Mouse (Mus musculus) heart, postnatal 0 days (tissue): ENCODE data around the gene Tbc1d17. TPM values are rescaled to one million over a fixed set of nuclear protein-coding genes. Genes with fewer than 3 reads are reported as not detected.

ENCODE experiments used
- ATAC-seq: fragments of 200-750 bp; cut with Nextera tagmentation; 2 replicates; pipeline ENCODE4 v1.8.0; 2017; ENCODE audit warnings: low read depth, moderate number of reproducible peaks, moderate library complexity; ENCODE audit not compliant: insufficient read depth
- DNase-seq: peaks from one replicate; pipeline ENCODE4 v3.0.0-alpha.2; 2016; ENCODE audit warnings: low spot score
- H3K27ac ChIP-seq: fragments of 300-500 bp; sonication (generic); 2 replicates; pipeline ENCODE4 v1.5.1; 2014; ENCODE audit warnings: low read depth, mild to moderate bottlenecking
- H3K27me3 ChIP-seq: fragments of 300-500 bp; sonication (generic); 2 replicates; pipeline ENCODE4 v1.6.1; 2014; ENCODE audit warnings: low read length, mixed read lengths; ENCODE audit not compliant: control insufficient read depth, insufficient read depth
- H3K36me3 ChIP-seq: fragments of 300-500 bp; sonication (generic); replicated peaks from 2 replicates; pipeline ENCODE4 v1.6.1; 2014; ENCODE audit warnings: low read length, mixed read lengths; ENCODE audit not compliant: control insufficient read depth, insufficient read depth
- H3K4me1 ChIP-seq: fragments of 300-500 bp; sonication (generic); 2 replicates; pipeline ENCODE4 v1.6.1; 2014; ENCODE audit warnings: antibody characterized with exemption; ENCODE audit not compliant: control insufficient read depth, insufficient read depth
- H3K4me2 ChIP-seq: fragments of 300-500 bp; sonication (generic); 2 replicates; pipeline ENCODE4 v1.6.1; 2014; ENCODE audit warnings: low read depth, mild to moderate bottlenecking, low read length, moderate library complexity
- H3K4me3 ChIP-seq: fragments of 300-500 bp; sonication (generic); 2 replicates; pipeline ENCODE4 v1.5.1; 2014; ENCODE audit warnings: low read depth, low read length
- H3K9ac ChIP-seq: fragments of 300-500 bp; sonication (generic); replicated peaks from 2 replicates; pipeline ENCODE4 v1.6.1; 2014; ENCODE audit warnings: low read depth, low read length, mixed read lengths
- H3K9me3 ChIP-seq: fragments of 300-500 bp; sonication (generic); replicated peaks from 2 replicates; pipeline ENCODE4 v1.6.1; 2016; ENCODE audit warnings: low read length; ENCODE audit not compliant: control insufficient read depth
- CTCF ChIP-seq: IDR thresholded peaks from 2 replicates; pipeline ENCODE4 v1.5.1; 2016; ENCODE audit warnings: antibody characterized with exemption, control low read depth, low read depth
- EP300 ChIP-seq: IDR thresholded peaks from 2 replicates; pipeline ENCODE4 v1.6.1; 2016; ENCODE audit warnings: antibody characterized with exemption, low read depth
- WGBS: fragments of 180-500 bp; shearing (Covaris S2); extraction: QIAGEN DNeasy Blood & Tissue Kit; methylation state at CpG from one replicate; pipeline ENCODE4 v1.1.7; 2014; 5-methylcytosine and 5-hydroxymethylcytosine counted together
- polyA plus RNA-seq: library from polyadenylated mRNA; unstranded; fragments of >200 nt; fragmentation: Nextera tagmentation; extraction: Ambion mirVana; gene quantifications from 2 replicates; pipeline ENCODE4 v1.2.1, GENCODE M21; 2015
- total RNA-seq: library from RNA; depleted of rRNA; stranded (reverse); fragments of >200 nt; gene quantifications from 2 replicates; pipeline ENCODE4 v1.2.3, GENCODE M21; 2014; ENCODE audit warnings: low replicate concordance

The Tbc1d17 gene
- total and polyA plus RNA-seq, 2 experiments from 2014 or later = 51.7 to 101 TPM

DNA sequence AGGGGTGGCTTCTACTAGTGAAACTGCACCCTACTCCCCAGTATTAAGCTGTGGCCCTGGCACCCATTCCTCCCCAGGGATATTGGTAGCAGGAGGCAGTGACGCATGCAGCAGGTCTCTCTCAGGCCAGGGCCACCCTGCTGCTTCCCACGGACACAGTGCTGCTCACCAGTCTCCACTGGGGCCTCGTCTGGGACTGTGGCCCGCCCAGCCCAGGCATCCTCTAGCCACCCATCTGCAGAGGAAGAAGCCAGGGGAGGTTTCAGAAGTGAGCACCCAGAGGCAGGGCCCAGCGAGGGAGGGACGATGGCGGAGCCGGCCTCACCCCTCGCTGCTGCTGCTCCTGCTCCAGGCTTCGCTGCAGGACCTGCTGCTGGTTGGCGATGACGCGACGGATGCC is 14.3 kb upstream of the Tbc1d17 start:
- no peak for DNase-seq
- no peak overlapping the region for H3K4me3 ChIP-seq
- WGBS = 83% methylated on average over 14 of the region's 14 CpGs
- no peak overlapping the region for H3K9ac ChIP-seq
- no peaks in the 10 kb centered on the region for H3K9me3 ChIP-seq
- no peak overlapping the region for H3K27ac ChIP-seq
- no peak for ATAC-seq
- no peak for TF ChIP-seq EP300
- no peak for TF ChIP-seq CTCF
- peaks cover 43% of the 10 kb centered on the region for H3K4me1 ChIP-seq
- no peaks in the 10 kb centered on the region for H3K27me3 ChIP-seq
- H3K4me2 ChIP-seq = no peak overlapping the region
- peaks cover 41% of the 10 kb centered on the region for H3K36me3 ChIP-seq

DNA sequence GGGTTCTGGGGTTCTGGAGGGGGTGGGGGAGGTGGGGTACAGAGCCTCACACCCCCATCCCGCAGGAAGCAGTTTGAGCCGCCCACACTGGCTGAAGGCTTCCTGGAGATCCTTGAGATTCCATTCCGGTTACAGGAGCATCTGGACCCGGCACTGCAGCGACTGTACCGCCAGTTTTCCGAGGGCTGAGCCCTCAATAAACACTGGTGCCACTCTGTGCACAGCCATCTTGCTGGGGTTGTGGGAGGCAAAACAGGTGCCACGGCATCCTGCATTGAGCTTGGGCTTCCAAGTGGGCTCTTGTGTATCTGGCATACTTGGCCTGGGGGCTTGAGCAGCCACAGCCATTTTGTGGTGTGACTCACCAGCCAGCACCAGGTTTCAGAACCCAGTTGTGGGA is 13.6 kb upstream of the Tbc1d17 start:
- H3K27me3 ChIP-seq = no peaks in the 10 kb centered on the region
- peaks cover 41% of the 10 kb centered on the region for H3K36me3 ChIP-seq
- H3K4me1 ChIP-seq = peaks cover 38% of the 10 kb centered on the region
- 73% methylated on average over 8 of the region's 8 CpGs for WGBS
- no peak overlapping the region for H3K4me3 ChIP-seq
- H3K9ac ChIP-seq = no peak overlapping the region
- H3K4me2 ChIP-seq = no peak overlapping the region
- no peaks in the 10 kb centered on the region for H3K9me3 ChIP-seq
- no peak for ATAC-seq
- no peak for DNase-seq
- TF ChIP-seq EP300 (no peak), CTCF (no peak)
- H3K27ac ChIP-seq = no peak overlapping the region

DNA sequence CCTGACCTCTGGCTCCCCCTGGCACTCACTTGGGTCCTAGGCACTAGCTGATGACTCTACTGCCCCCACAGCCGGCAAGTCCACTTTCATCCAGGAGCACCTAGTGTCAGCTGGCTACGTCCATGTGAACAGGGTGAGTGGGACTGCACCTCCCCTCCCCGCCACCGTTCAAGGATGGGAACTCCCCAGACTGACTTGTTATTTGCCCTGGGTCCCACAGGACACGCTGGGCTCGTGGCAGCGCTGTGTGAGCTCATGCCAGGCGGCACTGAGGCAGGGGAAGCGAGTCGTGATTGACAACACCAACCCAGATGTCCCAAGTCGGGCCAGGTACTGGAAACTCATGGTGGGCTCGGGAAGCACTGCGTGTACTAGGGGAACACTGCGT is 12.5 kb upstream of the Tbc1d17 start:
- Histone ChIP-seq H3K27ac (0 out of 2 replicates have a peak overlapping the region, but pooled peaks have one; percentile 8), H3K36me3 (peaks cover 41% of the 10 kb centered on the region), H3K9ac (no peak overlapping the region), H3K9me3 (no peaks in the 10 kb centered on the region), H3K4me3 (no peak overlapping the region), H3K27me3 (no peaks in the 10 kb centered on the region), H3K4me1 (peaks cover 32% of the 10 kb centered on the region), H3K4me2 (no peak overlapping the region)
- WGBS = 79% methylated on average over 14 of the region's 14 CpGs
- ATAC-seq (no peak), DNase-seq (no peak)
- TF ChIP-seq CTCF = no peak
- TF ChIP-seq EP300 = no peak

DNA sequence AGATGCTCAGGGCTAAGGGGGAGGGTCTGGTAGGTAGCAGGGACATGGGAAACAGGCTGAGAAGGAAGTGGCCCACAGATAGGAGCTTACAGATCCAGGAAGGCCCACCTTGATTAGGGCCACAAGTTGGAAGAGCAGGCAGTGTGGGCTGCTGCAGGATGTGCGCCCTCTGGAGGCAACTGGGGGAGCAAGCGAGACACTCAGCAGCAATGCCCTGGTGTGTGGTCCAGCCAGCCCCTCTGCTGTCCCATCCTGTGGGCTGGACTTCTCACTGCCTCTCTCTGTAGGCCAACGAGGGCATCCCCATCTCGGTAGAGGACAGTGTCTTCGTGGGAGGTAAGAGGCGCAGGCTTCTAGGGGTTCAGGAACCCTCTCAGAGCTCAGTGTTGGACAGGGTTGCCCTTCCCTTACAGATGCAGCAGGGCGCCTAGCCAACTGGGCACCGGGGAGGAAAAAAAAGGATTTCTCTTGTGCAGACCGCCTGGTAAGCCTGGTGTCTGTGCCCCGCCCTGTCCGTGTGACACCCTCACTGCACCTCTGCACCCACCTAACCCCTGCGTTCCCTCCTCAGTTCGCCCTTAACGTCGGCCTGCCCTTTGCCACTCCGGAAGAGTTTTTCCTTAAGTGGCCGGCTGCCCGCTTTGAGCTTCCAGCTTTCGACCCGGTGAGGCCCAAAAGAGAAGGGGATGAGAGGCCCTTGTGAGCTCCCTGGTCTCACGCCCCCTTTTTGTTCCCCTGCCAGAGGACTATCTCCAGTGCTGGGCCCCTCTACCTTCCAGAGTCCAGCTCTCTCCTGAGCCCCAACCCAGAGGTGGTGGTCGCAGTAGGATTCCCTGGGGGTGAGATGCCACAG is 11.9 kb upstream of the Tbc1d17 start:
- 0 out of 2 replicates have a peak overlapping the region, but pooled peaks have one; percentile 8 for H3K27ac ChIP-seq
- WGBS = 62% methylated on average over 19 of the region's 22 CpGs
- H3K4me3 ChIP-seq = no peak overlapping the region
- TF ChIP-seq CTCF (peak; percentile 84), EP300 (no peak)
- H3K36me3 ChIP-seq = peaks cover 41% of the 10 kb centered on the region
- DNase-seq (peak; percentile 51), ATAC-seq (peak; percentile 43)
- no peaks in the 10 kb centered on the region for H3K9me3 ChIP-seq
- no peak overlapping the region for H3K9ac ChIP-seq
- H3K4me2 ChIP-seq = no peak overlapping the region
- peaks cover 28% of the 10 kb centered on the region for H3K4me1 ChIP-seq
- H3K27me3 ChIP-seq = no peaks in the 10 kb centered on the region

DNA sequence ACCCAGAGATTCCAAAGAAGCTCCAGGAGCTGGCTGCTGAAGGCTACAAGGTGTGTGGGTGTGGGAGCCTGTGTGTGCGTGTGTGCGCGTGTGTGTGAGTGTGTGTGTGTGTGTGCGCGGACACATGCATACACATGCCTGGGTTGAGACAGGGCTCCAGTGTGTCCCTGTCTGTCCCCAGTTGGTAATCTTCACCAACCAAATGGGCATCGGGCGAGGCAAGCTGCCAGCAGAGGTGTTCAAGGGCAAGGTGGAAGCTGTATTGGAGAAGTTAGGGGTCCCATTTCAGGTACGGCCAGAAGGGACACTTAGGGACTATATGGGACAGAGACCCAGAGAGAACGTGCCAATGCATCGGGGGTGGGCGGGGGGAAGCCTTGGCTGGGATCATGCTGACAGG is 11.0 kb upstream of the Tbc1d17 start:
- Histone ChIP-seq H3K27ac (no peak overlapping the region), H3K27me3 (no peaks in the 10 kb centered on the region), H3K4me2 (no peak overlapping the region), H3K36me3 (peaks cover 35% of the 10 kb centered on the region), H3K9ac (no peak overlapping the region), H3K9me3 (no peaks in the 10 kb centered on the region), H3K4me1 (peaks cover 25% of the 10 kb centered on the region), H3K4me3 (no peak overlapping the region)
- WGBS = 86% methylated on average over 11 of the region's 11 CpGs
- DNase-seq (no peak), ATAC-seq (no peak)
- no peak for TF ChIP-seq CTCF
- no peak for TF ChIP-seq EP300
